Mouse (Mus musculus): ENCODE results near the gene Col19a1. TPM values are rescaled to one million over a fixed set of nuclear protein-coding genes. Genes with fewer than 3 reads are reported as not detected.
A peak's percentile ranks its signal among the peaks of the same experiment; 100 is the strongest.
"Not testable (repeated sequence)": the region's sequence is repeated elsewhere in the genome, so short reads cannot be mapped to it uniquely, and the experiment has no call there.

The Col19a1 gene
- polyA plus RNA-seq (2011; ENCODE audit: insufficient read depth, insufficient read length, low replicate concordance, missing spikeins), result 0.40 and 1.2 TPM in 2 replicates

GRCm38 (mm10) chr1:24587141-24587541 lies at the start of gene Col19a1:
Gene Col19a1 (minus strand): TSS chr1:24587472.
- 3% methylated on average over 22 of the region's 22 CpGs for WGBS
- Histone ChIP-seq H3K4me1 (ENCODE audit: control insufficient read depth, insufficient read depth, low read length) (no peaks in the 10 kb centered on the region), H3K4me3 (replicated peaks; ENCODE audit: control insufficient read depth, low read depth, low read length) (peak within 1 kb of the TSS; percentile 11), H3K27ac (ENCODE audit: control insufficient read depth, insufficient read depth, low read depth, low read length, poor library complexity) (no peak within 1 kb of the TSS)
- TF ChIP-seq CTCF (IDR thresholded peaks at IDR 0.05; ENCODE audit: control insufficient read depth, insufficient read depth, low read length), result no peak
- no peak for TF ChIP-seq POLR2A (IDR thresholded peaks at IDR 0.05; ENCODE audit: borderline replicate concordance, control insufficient read depth, low read depth, low read length)

- no peak overlapping the region for H3K27ac ChIP-seq (ENCODE audit: control insufficient read depth, insufficient read depth, low read depth, low read length, poor library complexity)
- no peak for TF ChIP-seq CTCF (IDR thresholded peaks at IDR 0.05; ENCODE audit: control insufficient read depth, insufficient read depth, low read length)
- TF ChIP-seq POLR2A (IDR thresholded peaks at IDR 0.05; ENCODE audit: borderline replicate concordance, control insufficient read depth, low read depth, low read length), result no peak
- 28% methylated on average over 14 of the region's 14 CpGs for WGBS
- no peaks in the 10 kb centered on the region for H3K4me1 ChIP-seq (ENCODE audit: control insufficient read depth, insufficient read depth, low read length)
- no peak overlapping the region for H3K4me3 ChIP-seq (replicated peaks; ENCODE audit: control insufficient read depth, low read depth, low read length)
Observed at GRCm38 (mm10) chr1:24633553-24634132, 46.4 kb upstream of the Col19a1 start.

DNA sequence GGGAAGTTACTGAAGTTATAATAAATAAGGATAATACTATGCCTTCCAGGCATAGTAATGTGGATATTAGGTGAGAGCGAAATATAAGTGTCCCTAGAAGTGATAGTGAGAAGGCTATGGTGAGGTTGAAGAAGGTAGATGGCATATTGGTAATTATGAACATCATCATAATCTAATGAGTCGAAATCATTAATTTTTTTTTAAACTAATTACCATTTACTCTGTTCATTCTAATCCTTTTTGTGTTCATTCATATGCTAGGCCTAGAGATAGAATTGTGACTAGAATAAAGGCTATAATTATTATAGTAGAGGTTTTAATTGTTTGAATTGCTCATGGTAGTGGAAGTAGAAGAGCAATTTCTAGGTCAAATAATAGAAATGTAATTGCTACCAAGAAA lies 25.3 kb upstream of the Col19a1 start:
- H3K4me3 ChIP-seq (replicated peaks; ENCODE audit: control insufficient read depth, low read depth, low read length); H3K27ac ChIP-seq (ENCODE audit: control insufficient read depth, insufficient read depth, low read depth, low read length, poor library complexity); H3K4me1 ChIP-seq (ENCODE audit: control insufficient read depth, insufficient read depth, low read length): not testable (repeated sequence)
- WGBS, result 4% methylated on average over 1 of the region's 2 CpGs

DNA sequence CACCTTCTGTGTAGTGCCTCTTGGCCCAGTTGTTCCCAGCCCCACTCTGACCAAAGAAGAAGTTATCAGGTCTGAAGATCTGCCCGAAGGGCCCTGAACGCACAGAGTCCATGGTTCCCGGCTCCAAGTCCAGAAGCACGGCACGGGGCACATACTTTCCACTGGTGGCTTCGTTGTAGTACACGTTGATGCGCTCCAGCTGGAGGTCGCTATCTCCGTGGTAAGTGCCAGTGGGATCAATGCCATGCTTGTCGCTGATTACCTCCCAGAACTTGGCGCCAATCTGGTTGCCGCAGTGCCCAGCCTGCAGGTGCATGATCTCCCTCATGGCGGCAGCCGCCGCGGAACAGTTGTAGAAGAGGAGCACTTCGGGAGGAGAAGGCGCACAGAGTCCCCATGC lies 7.8 kb upstream of the Col19a1 start:
- no peak overlapping the region for H3K27ac ChIP-seq (ENCODE audit: control insufficient read depth, insufficient read depth, low read depth, low read length, poor library complexity)
- H3K4me1 ChIP-seq (ENCODE audit: control insufficient read depth, insufficient read depth, low read length), result no peaks in the 10 kb centered on the region
- no peak for TF ChIP-seq POLR2A (IDR thresholded peaks at IDR 0.05; ENCODE audit: borderline replicate concordance, control insufficient read depth, low read depth, low read length)
- TF ChIP-seq CTCF (IDR thresholded peaks at IDR 0.05; ENCODE audit: control insufficient read depth, insufficient read depth, low read length), result no peak
- WGBS, result 88% methylated on average over 19 of the region's 19 CpGs
- H3K4me3 ChIP-seq (replicated peaks; ENCODE audit: control insufficient read depth, low read depth, low read length), result no peak overlapping the region

DNA sequence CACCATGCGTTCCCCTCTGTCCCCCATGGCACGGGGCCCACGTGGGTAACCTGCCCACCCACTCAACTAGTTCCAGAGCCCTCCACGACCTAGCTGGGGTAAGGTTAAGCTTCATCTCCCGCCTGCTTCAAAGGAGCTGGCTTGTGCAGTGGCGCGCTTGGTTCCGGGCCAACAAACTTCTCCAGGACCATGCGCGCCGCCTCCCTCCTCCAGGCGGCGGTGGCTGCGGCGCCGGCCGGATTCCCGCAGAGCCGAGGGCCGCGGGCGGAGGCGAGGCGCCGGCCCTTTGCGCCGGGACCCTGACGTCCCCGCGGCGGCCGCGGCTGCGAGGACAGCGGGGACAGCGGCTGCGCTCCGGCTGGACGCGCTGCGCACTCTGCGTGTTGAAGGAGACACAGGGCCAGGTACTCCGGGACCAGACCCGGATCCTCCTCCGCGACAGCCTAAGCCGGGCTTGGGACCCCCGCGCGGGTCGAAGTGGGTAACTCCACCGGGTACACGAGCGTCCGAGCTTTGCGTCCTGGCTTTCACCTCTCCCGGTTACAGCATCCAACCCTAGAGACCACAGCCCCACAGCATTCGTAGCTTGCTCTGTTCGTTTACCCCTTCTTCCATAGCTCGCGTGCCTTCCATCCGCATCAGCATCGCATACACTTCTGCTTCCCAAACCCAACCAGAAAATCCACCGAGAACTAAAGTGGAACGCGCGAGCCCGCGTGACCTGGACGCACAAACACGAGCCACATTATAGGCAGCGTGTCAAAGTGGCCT lies 717 bp downstream of the Col19a1 start:
- no peak for TF ChIP-seq POLR2A (IDR thresholded peaks at IDR 0.05; ENCODE audit: borderline replicate concordance, control insufficient read depth, low read depth, low read length)
- no peak for TF ChIP-seq CTCF (IDR thresholded peaks at IDR 0.05; ENCODE audit: control insufficient read depth, insufficient read depth, low read length)
- peak overlapping the region; percentile 11 for H3K4me3 ChIP-seq (replicated peaks; ENCODE audit: control insufficient read depth, low read depth, low read length)
- no peaks in the 10 kb centered on the region for H3K4me1 ChIP-seq (ENCODE audit: control insufficient read depth, insufficient read depth, low read length)
- H3K27ac ChIP-seq (ENCODE audit: control insufficient read depth, insufficient read depth, low read depth, low read length, poor library complexity), result no peak overlapping the region
- WGBS, result 2% methylated on average over 71 of the region's 72 CpGs

- Histone ChIP-seq H3K4me3 (replicated peaks; ENCODE audit: control insufficient read depth, low read depth, low read length) (no peak overlapping the region), H3K27ac (ENCODE audit: control insufficient read depth, insufficient read depth, low read depth, low read length, poor library complexity) (no peak overlapping the region), H3K4me1 (ENCODE audit: control insufficient read depth, insufficient read depth, low read length) (no peaks in the 10 kb centered on the region)
- TF ChIP-seq POLR2A (IDR thresholded peaks at IDR 0.05; ENCODE audit: borderline replicate concordance, control insufficient read depth, low read depth, low read length) (no peak), CTCF (IDR thresholded peaks at IDR 0.05; ENCODE audit: control insufficient read depth, insufficient read depth, low read length) (no peak)
- WGBS, result 25% methylated on average over 8 of the region's 8 CpGs
Observed at GRCm38 (mm10) chr1:24572602-24573001, 14.7 kb downstream of the Col19a1 start.

GRCm38 (mm10) chr1:24564113-24564512 lies 23.2 kb downstream of the Col19a1 start:
- H3K4me3 ChIP-seq (replicated peaks; ENCODE audit: control insufficient read depth, low read depth, low read length), result no peak overlapping the region
- H3K27ac ChIP-seq (ENCODE audit: control insufficient read depth, insufficient read depth, low read depth, low read length, poor library complexity), result no peak overlapping the region
- no peaks in the 10 kb centered on the region for H3K4me1 ChIP-seq (ENCODE audit: control insufficient read depth, insufficient read depth, low read length)
- TF ChIP-seq POLR2A (IDR thresholded peaks at IDR 0.05; ENCODE audit: borderline replicate concordance, control insufficient read depth, low read depth, low read length) (no peak), CTCF (IDR thresholded peaks at IDR 0.05; ENCODE audit: control insufficient read depth, insufficient read depth, low read length) (no peak)
- WGBS, result 68% methylated on average over 2 of the region's 2 CpGs

DNA sequence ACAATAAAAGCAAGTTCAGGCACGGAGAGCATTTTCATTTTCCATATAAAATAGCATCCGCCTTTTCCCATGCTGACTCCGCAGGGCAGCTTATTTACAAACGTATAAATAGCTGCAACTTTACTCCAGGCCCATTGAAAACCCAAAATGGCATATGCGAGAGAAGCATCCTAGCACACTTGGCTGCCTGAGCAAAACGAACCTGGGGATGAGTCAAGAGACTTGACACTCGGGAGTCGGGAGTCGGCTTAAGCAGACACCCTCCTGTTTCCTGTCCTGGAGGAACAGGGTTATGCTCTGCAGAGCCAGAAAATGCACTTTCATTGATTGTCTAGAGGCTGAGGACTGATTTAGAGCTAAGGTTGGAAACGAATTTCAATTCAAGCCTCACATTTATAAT lies 29.3 kb downstream of the Col19a1 start:
- H3K4me3 ChIP-seq (replicated peaks; ENCODE audit: control insufficient read depth, low read depth, low read length), result no peak overlapping the region
- no peaks in the 10 kb centered on the region for H3K4me1 ChIP-seq (ENCODE audit: control insufficient read depth, insufficient read depth, low read length)
- no peak overlapping the region for H3K27ac ChIP-seq (ENCODE audit: control insufficient read depth, insufficient read depth, low read depth, low read length, poor library complexity)
- TF ChIP-seq CTCF (IDR thresholded peaks at IDR 0.05; ENCODE audit: control insufficient read depth, insufficient read depth, low read length), result no peak
- TF ChIP-seq POLR2A (IDR thresholded peaks at IDR 0.05; ENCODE audit: borderline replicate concordance, control insufficient read depth, low read depth, low read length), result no peak
- WGBS, result 71% methylated on average over 10 of the region's 10 CpGs
